Mouse (Mus musculus) kidney, postnatal 25 days (tissue): ENCODE results near the gene Pfkm.

Source experiments
- DNase-seq, 2 experiments: peaks; one replicate each; pipeline ENCODE4 v3.0.0; 2021; ENCODE audit warnings: mixed read lengths in 2 of 2

Gene Pfkm

GRCm38 (mm10) chr15:98177320-98177719, 84.9 kb downstream of the Pfkm start:
- no peak for DNase-seq

GRCm38 (mm10) chr15:98180567-98181131, 88.3 kb downstream of the Pfkm start:
- DNase-seq = no peak

- peak; percentile 93 to 96 for DNase-seq
Observed at GRCm38 (mm10) chr15:98181132-98181711, 88.8 kb downstream of the Pfkm start.
